Mouse (Mus musculus) left cerebral cortex, adult 6 months (tissue): ENCODE data around the gene Gm4187. TPM values are rescaled to one million over a fixed set of nuclear protein-coding genes. Genes with fewer than 3 reads are reported as not detected.

Experiments
- long read RNA-seq, 2 experiments: library from polyadenylated mRNA; unstranded; transcript quantifications; one replicate each; pipeline ENCODE4 v2.0.0; 2019 to 2020
- polyA plus RNA-seq: library from polyadenylated mRNA; unstranded; fragments of <200 nt; fragmentation: Nextera tagmentation; gene quantifications from 2 replicates; pipeline ENCODE4 v1.2.3, GENCODE M21; 2021

Gene Gm4187
- not detected in 2 replicates for polyA plus RNA-seq
- long read RNA-seq, experiment 1 = 0 reads
- long read RNA-seq, experiment 2 = 0 reads

DNA sequence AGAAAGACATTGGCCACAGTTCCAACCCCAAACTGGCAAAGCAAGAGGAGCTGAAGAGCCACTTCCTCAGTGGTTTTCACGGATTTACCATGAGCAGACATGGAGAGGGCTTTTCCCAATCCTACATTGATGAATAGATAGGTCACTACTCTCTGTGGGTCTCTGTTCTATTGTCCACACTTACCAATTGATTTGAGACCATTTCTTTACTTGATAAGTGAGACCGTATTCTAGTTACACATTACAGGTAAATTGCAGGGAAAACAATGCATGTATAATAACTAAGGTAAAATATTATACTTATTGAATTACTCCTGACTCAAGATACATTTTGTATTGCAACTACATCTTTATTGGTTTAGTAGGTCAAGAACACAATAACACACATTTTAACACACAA, at the start of gene Gm4187:
Gene Gm4187 (minus strand): TSS at position 101 of the 400 bp plus-strand sequence.

DNA sequence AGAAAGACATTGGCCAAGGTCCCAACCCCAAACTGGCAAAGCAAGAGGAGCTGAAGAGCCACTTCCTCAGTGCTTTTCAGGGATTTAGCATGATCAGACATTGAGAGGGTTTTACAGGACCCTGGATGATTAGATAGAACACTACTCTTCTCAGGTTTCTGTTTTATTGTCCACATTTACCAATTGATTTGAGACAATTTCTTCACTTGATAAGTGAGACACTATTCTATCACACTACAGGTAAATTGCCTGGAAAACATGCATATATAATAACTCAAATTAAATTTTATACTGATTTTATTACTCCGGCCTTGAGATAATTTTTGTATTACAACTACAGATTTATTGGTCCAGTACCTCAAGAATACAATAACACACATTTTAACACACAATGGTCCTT, 41.4 kb upstream of the Gm4187 start, which contains the start of gene Gm8660:
Gene Gm8660 (minus strand): TSS at position 101 of the 400 bp plus-strand sequence.

Other genes with a start within 250 kb of the Gm4187 start
- not detected in 2 replicates for gene Gm16451, start 211.5 kb downstream of the Gm4187 start, polyA plus RNA-seq
- gene Gm10666, start 195.0 kb downstream of the Gm4187 start, polyA plus RNA-seq = not detected in 2 replicates
- not detected in 2 replicates for gene Vmn1r142, start 165.7 kb downstream of the Gm4187 start, polyA plus RNA-seq
- gene Vmn1r143, start 140.3 kb downstream of the Gm4187 start, polyA plus RNA-seq = not detected in 2 replicates
- gene Gm8653, start 128.5 kb downstream of the Gm4187 start, polyA plus RNA-seq = not detected in 2 replicates
- gene Gm8453, start 100.2 kb downstream of the Gm4187 start, polyA plus RNA-seq = not detected in 2 replicates
- not detected in 2 replicates for gene Gm8660, start 41.3 kb upstream of the Gm4187 start, polyA plus RNA-seq
- not detected in 2 replicates for gene Vmn1r148, start 83.9 kb upstream of the Gm4187 start, polyA plus RNA-seq
- gene Vmn1r149, start 108.5 kb upstream of the Gm4187 start, polyA plus RNA-seq = not detected in 2 replicates
- not detected in 2 replicates for gene Gm10665, start 134.4 kb upstream of the Gm4187 start, polyA plus RNA-seq
- gene Vmn1r151, start 170.0 kb upstream of the Gm4187 start, polyA plus RNA-seq = not detected in 2 replicates
- gene Vmn1r152, start 193.2 kb upstream of the Gm4187 start, polyA plus RNA-seq = not detected in 2 replicates
- gene Gm8677, start 205.2 kb upstream of the Gm4187 start, polyA plus RNA-seq = not detected in 2 replicates
- not detected in 2 replicates for gene Gm4201, start 235.6 kb upstream of the Gm4187 start, polyA plus RNA-seq